Mouse (Mus musculus): ENCODE measurements around the gene Olfr683. TPM values are rescaled to one million over a fixed set of nuclear protein-coding genes. Genes with fewer than 3 reads are reported as not detected.
"Not testable (repeated sequence)": the region's sequence is repeated elsewhere in the genome, so short reads cannot be mapped to it uniquely, and the experiment has no call there.

Olfr683 gene
- not detected in 2 replicates for polyA plus RNA-seq (2014; fragmentation: Nextera tagmentation; extraction: Ambion mirVana)

- Histone ChIP-seq H3K4me3 (ENCODE audit: low read depth, low read length) (no peak within 1 kb of the TSS), H3K9me3 (replicated peaks; ENCODE audit: control insufficient read depth, low read length) (no peaks in the 10 kb centered on the region), H3K36me3 (replicated peaks; ENCODE audit: control insufficient read depth, insufficient read depth, low read depth, low read length) (no peaks in the 10 kb centered on the region), H3K27me3 (ENCODE audit: control insufficient read depth, insufficient read depth, low read length) (no peaks in the 10 kb centered on the region), H3K27ac (replicated peaks; ENCODE audit: low read depth, low read length) (no peak within 1 kb of the TSS), H3K9ac (replicated peaks; ENCODE audit: low read length) (no peak within 1 kb of the TSS), H3K4me2 (ENCODE audit: low read depth, low read length) (no peak within 1 kb of the TSS), H3K4me1 (ENCODE audit: control insufficient read depth, insufficient read depth, low read length) (no peaks in the 10 kb centered on the region)
- no peak for DNase-seq (ENCODE audit: low spot score)
- 81% methylated on average over 1 of the region's 1 CpGs for WGBS
- no peak for ATAC-seq (replicated peaks; ENCODE audit: insufficient number of reproducible peaks, low FRiP score, low TSS enrichment, low read depth)
Measured at GRCm38 (mm10) chr7:105146912-105147311, at the start of gene Olfr683. TSS of gene Olfr683 (minus strand) at chr7:105147012.

- H3K4me3 ChIP-seq (ENCODE audit: low read depth, low read length) = no peak within 1 kb of the TSS
- H3K9ac ChIP-seq (replicated peaks; ENCODE audit: low read length) = no peak within 1 kb of the TSS
- no peaks in the 10 kb centered on the region for H3K4me1 ChIP-seq (ENCODE audit: control insufficient read depth, insufficient read depth, low read length)
- H3K4me2 ChIP-seq (ENCODE audit: low read depth, low read length) = no peak within 1 kb of the TSS
- no peak within 1 kb of the TSS for H3K27ac ChIP-seq (replicated peaks; ENCODE audit: low read depth, low read length)
- no peak for DNase-seq (ENCODE audit: low spot score)
- H3K9me3 ChIP-seq (replicated peaks; ENCODE audit: control insufficient read depth, low read length) = no peaks in the 10 kb centered on the region
- no peak for ATAC-seq (replicated peaks; ENCODE audit: insufficient number of reproducible peaks, low FRiP score, low TSS enrichment, low read depth)
- WGBS = 90% methylated on average over 1 of the region's 1 CpGs
- H3K27me3 ChIP-seq (ENCODE audit: control insufficient read depth, insufficient read depth, low read length) = no peaks in the 10 kb centered on the region
- H3K36me3 ChIP-seq (replicated peaks; ENCODE audit: control insufficient read depth, insufficient read depth, low read depth, low read length) = no peaks in the 10 kb centered on the region
Measured at GRCm38 (mm10) chr7:105185912-105186311, 39.1 kb upstream of the Olfr683 start, which contains the start of gene Olfr685. TSS of gene Olfr685 (minus strand) at chr7:105186012.

- H3K27me3 ChIP-seq (ENCODE audit: control insufficient read depth, insufficient read depth, low read length) = no peaks in the 10 kb centered on the region
- H3K4me3 ChIP-seq (ENCODE audit: low read depth, low read length) = no peak overlapping the region
- ATAC-seq (replicated peaks; ENCODE audit: insufficient number of reproducible peaks, low FRiP score, low TSS enrichment, low read depth) (no peak), DNase-seq (ENCODE audit: low spot score) (no peak)
- no peak overlapping the region for H3K4me2 ChIP-seq (ENCODE audit: low read depth, low read length)
- WGBS = 51% methylated on average over 4 of the region's 4 CpGs
- no peaks in the 10 kb centered on the region for H3K4me1 ChIP-seq (ENCODE audit: control insufficient read depth, insufficient read depth, low read length)
- H3K36me3 ChIP-seq (replicated peaks; ENCODE audit: control insufficient read depth, insufficient read depth, low read depth, low read length) = no peaks in the 10 kb centered on the region
- H3K27ac ChIP-seq (replicated peaks; ENCODE audit: low read depth, low read length) = no peak overlapping the region
- H3K9me3 ChIP-seq (replicated peaks; ENCODE audit: control insufficient read depth, low read length) = no peaks in the 10 kb centered on the region
- no peak overlapping the region for H3K9ac ChIP-seq (replicated peaks; ENCODE audit: low read length)
Measured at GRCm38 (mm10) chr7:105170773-105171172, 24.0 kb upstream of the Olfr683 start.

- DNase-seq (ENCODE audit: low spot score) (no peak), ATAC-seq (replicated peaks; ENCODE audit: insufficient number of reproducible peaks, low FRiP score, low TSS enrichment, low read depth) (no peak)
- no peaks in the 10 kb centered on the region for H3K27me3 ChIP-seq (ENCODE audit: control insufficient read depth, insufficient read depth, low read length)
- H3K9me3 ChIP-seq (replicated peaks; ENCODE audit: control insufficient read depth, low read length) = no peaks in the 10 kb centered on the region
- no peak within 1 kb of the TSS for H3K9ac ChIP-seq (replicated peaks; ENCODE audit: low read length)
- no peaks in the 10 kb centered on the region for H3K36me3 ChIP-seq (replicated peaks; ENCODE audit: control insufficient read depth, insufficient read depth, low read depth, low read length)
- no peak within 1 kb of the TSS for H3K4me2 ChIP-seq (ENCODE audit: low read depth, low read length)
- H3K4me1 ChIP-seq (ENCODE audit: control insufficient read depth, insufficient read depth, low read length) = no peaks in the 10 kb centered on the region
- 60% methylated on average over 1 of the region's 1 CpGs for WGBS
- no peak within 1 kb of the TSS for H3K27ac ChIP-seq (replicated peaks; ENCODE audit: low read depth, low read length)
- H3K4me3 ChIP-seq (ENCODE audit: low read depth, low read length) = no peak within 1 kb of the TSS
Measured at GRCm38 (mm10) chr7:105163553-105163952, 16.7 kb upstream of the Olfr683 start, which contains the start of gene Olfr684. TSS of gene Olfr684 (minus strand) at chr7:105163653.

DNA sequence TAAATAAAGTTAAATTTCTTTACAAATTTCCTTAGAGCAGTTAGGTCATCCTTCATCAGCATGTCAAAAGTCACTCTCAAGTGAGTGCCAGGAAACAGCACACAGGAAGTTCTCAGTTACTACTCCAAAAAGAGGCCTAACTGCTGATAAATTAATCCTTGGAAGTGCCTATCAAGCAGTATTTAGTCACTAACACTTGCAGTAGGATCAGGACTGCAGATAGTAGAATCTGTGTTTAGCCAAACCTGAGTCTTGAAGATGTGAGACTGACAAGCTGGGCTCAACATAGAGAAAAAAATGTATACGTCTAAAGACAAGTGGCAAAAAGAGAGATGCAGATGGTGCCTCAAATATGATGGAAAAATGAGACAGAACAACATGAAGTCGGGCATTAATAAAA lies 5.5 kb downstream of the Olfr683 start:
- Histone ChIP-seq H3K9ac (replicated peaks; ENCODE audit: low read length) (no peak overlapping the region), H3K27ac (replicated peaks; ENCODE audit: low read depth, low read length) (no peak overlapping the region), H3K27me3 (ENCODE audit: control insufficient read depth, insufficient read depth, low read length) (no peaks in the 10 kb centered on the region), H3K4me3 (ENCODE audit: low read depth, low read length) (no peak overlapping the region), H3K9me3 (replicated peaks; ENCODE audit: control insufficient read depth, low read length) (no peaks in the 10 kb centered on the region), H3K36me3 (replicated peaks; ENCODE audit: control insufficient read depth, insufficient read depth, low read depth, low read length) (no peaks in the 10 kb centered on the region), H3K4me2 (ENCODE audit: low read depth, low read length) (no peak overlapping the region), H3K4me1 (ENCODE audit: control insufficient read depth, insufficient read depth, low read length) (no peaks in the 10 kb centered on the region)
- ATAC-seq (replicated peaks; ENCODE audit: insufficient number of reproducible peaks, low FRiP score, low TSS enrichment, low read depth) (no peak), DNase-seq (ENCODE audit: low spot score) (no peak)
- 81% methylated on average over 2 of the region's 2 CpGs for WGBS

DNA sequence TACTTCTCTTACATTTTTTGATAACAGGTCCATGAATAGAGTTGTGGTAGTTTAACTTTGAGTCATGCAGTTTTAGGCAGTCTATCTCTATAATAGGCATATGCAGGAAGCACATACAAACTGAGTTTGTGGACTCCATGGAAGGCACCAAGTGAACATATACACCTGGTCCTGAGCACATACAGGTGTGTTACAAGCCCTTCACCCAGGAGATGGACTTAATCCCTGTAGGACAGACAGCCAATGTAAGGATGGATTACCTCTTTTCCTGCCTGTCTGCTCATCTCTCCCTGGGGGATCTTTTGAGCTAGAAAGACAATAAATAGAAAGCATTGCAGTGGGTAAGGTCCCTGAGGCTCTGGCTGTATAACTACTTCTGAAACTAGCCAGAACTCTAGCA lies 30.3 kb downstream of the Olfr683 start, which contains the start of gene Olfr681:
TSS of gene Olfr681 (plus strand) at position 301 of the 400 bp plus-strand sequence.
- Histone ChIP-seq H3K4me1 (ENCODE audit: control insufficient read depth, insufficient read depth, low read length) (no peaks in the 10 kb centered on the region), H3K9ac (replicated peaks; ENCODE audit: low read length) (no peak within 1 kb of the TSS), H3K9me3 (replicated peaks; ENCODE audit: control insufficient read depth, low read length) (no peaks in the 10 kb centered on the region), H3K36me3 (replicated peaks; ENCODE audit: control insufficient read depth, insufficient read depth, low read depth, low read length) (no peaks in the 10 kb centered on the region), H3K27me3 (ENCODE audit: control insufficient read depth, insufficient read depth, low read length) (no peaks in the 10 kb centered on the region), H3K4me2 (ENCODE audit: low read depth, low read length) (no peak within 1 kb of the TSS), H3K27ac (replicated peaks; ENCODE audit: low read depth, low read length) (no peak within 1 kb of the TSS), H3K4me3 (ENCODE audit: low read depth, low read length) (no peak within 1 kb of the TSS)
- DNase-seq (ENCODE audit: low spot score) (no peak), ATAC-seq (replicated peaks; ENCODE audit: insufficient number of reproducible peaks, low FRiP score, low TSS enrichment, low read depth) (no peak)

- H3K4me1 ChIP-seq (ENCODE audit: control insufficient read depth, insufficient read depth, low read length); H3K4me2 ChIP-seq (ENCODE audit: low read depth, low read length); H3K9me3 ChIP-seq (replicated peaks; ENCODE audit: control insufficient read depth, low read length); H3K4me3 ChIP-seq (ENCODE audit: low read depth, low read length); H3K36me3 ChIP-seq (replicated peaks; ENCODE audit: control insufficient read depth, insufficient read depth, low read depth, low read length); ATAC-seq (replicated peaks; ENCODE audit: insufficient number of reproducible peaks, low FRiP score, low TSS enrichment, low read depth); H3K9ac ChIP-seq (replicated peaks; ENCODE audit: low read length); H3K27ac ChIP-seq (replicated peaks; ENCODE audit: low read depth, low read length); DNase-seq (ENCODE audit: low spot score); H3K27me3 ChIP-seq (ENCODE audit: control insufficient read depth, insufficient read depth, low read length): not testable (repeated sequence)
Measured at GRCm38 (mm10) chr7:105092717-105093116, 54.1 kb downstream of the Olfr683 start, which contains the start of gene Olfr680-ps1. TSS of gene Olfr680-ps1 (minus strand) at chr7:105092817.
